Mouse (Mus musculus) neutrophil, adult 65 days (primary cell): ENCODE measurements around the gene N4bp3. TPM values are rescaled to one million over a fixed set of nuclear protein-coding genes. Genes with fewer than 3 reads are reported as not detected.

Experiments
- total RNA-seq: library from RNA; stranded (reverse); gene quantifications from 2 replicates; pipeline ENCODE4 v1.2.4, GENCODE M21; 2023

The N4bp3 gene
- 6.0 and 11.2 TPM in 2 replicates for total RNA-seq

DNA sequence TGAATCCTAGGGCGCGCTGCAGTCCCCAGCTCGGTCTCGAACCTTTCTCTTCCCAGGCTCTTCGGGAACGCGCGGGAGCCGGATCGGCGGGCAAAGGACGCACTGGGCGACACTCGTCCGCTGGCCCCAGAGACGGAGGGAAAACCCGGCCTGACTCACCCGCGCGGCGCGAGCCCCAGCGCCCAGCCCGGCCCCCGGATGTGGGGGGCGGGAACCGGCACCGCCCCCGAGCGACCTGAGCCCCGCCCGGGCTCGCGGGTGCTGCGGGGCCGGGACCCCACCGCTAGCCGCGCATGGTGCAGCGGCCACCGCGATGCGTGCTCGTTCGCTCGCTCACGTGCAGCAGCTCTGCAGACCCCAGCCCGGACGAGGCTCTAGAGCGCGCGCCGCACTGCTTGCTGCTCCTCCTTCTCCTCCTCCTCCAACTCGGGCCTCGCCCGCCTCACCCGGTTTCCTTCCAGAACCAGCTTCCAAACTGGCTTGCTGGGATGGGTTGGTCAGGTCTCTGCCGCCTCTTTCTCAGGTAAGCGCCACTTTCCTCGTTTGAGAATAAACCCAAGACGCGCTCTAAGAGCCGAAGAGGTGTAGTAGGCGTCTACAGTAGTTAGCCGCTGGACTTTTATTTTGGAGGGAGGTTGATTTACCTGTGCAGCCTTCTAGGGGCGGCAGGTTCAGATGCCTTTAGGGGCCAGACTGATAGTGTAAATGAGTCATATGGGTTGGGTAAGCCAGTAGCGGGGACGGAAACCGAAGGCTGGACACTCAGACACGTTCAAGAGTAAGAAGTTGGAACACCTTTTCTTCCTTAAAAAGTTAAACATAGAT, at the start of gene N4bp3, which contains the start of gene D930048N14Rik:
N4bp3 (minus strand) TSS at position 152 of the 825 bp plus-strand sequence.
D930048N14Rik (plus strand) TSS at position 264 of the 825 bp plus-strand sequence.

DNA sequence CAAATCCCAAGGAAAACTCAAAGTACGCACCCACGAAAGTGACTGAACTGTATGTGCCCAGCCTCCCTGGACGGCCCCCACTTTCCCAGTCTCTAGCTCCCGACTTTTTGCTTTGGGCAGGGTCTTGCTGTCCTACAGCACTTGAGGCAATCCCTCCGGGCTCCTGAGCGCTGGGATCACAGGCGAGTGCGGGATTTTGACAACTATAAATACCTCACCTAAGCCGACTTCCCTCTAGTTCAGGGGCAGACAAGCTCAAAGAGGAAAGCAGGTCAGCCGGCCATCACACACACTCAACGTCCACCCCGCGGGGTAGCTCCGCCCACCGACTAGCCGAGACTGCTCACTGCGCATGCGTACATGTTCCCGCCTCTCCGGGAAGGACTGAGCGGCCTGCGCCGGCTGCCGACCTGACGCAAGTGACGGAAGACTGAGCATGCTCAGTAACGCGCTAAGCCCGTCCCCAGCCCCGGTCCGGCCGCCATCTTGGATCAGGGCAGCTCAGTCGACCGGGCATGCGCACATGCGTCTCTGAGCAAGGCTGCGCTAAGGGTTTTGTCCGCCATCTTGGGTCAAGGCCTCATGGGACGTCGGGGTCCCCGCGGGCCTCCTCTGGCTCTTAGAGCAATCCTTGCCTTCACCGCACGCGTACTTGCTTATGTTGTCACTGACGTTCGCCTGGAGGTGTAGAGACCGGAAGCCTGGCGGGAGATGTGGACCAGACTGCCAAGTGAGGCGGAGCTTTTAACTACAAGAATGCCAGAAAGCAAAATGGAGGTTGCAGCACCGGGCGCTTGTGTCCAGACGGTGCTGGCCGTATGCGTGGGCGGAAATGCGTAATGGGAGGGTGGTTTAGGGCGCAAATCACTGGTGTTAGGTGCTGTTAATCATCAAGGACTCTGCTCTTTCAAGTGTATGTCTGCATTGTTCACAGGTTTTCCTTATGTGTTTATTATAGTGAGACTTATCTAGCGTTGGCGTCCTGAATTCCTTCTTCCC, 38.0 kb upstream of the N4bp3 start, which contains the start of gene 0610009B22Rik:
0610009B22Rik (minus strand) TSS at position 545 of the 999 bp plus-strand sequence.

DNA sequence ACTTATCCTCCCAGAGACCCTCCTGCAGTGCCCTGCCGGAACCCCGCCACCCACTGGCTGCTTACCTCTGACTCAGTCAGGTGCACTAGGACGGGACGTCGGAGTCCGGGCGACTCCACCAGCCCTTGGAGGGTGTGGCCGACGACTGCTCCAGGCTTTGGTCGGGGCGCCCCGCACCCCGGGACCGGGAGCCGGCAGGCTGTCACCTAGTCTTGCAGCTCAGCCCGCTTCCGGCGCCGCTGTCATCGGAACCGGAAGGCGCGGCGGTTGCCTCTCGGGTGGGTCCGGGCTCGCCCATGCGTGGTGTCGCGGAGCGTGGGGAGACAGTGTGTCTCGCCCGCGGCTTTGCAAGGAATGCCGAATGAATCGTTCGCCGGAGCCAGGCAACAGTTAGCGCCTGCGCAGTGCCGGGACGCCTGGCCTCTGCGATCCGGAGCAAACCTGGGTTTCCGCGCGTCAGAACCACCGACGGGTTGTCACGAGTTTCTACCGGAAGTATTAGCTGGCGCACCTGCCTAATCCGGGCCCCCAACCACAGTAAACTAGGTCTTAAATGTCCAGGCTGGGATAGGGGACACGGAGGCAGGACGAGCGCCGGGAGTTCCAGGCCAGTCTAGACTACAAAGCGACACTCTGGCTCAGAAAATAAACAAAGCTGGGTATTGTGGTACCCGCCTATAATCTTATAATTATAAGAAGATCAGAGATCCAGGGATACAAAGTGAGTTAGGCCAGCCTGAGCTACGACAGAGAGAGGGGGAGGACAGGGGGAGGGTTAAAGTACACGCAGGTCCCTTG, 14.9 kb downstream of the N4bp3 start, which contains the start of gene Rmnd5b:
Rmnd5b (minus strand) TSS at position 372 of the 798 bp plus-strand sequence.

DNA sequence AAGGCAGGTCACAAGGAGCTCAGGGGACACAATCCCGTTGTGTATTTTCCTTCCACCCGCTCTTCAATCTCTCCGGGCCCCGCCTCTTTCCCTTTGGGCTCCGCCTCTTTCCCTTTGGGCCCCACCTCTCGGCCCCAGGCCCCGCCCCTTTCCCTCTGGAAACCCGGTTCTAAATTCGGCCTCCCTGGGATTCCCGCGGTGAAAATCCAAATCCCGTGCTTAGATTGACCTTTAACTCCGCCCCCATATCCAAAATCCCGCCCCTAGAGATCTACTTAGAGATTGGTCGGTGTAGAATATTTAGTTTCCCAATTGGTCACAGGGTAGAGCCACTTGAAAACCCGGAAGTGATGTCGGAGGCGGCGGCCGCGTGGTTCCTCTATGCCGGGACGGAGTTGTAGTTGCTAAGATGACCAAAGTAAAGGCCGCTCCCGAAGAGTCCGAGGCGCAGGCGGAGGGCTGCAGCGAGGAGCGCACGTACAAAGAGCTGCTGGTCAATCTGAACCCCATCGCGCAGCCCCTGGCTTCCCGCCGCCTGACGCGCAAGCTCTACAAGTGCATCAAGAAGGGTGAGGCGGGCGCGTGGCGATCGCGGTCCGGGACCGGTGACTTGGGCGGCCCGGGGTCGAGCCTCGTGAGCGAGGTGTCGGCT, 31.1 kb downstream of the N4bp3 start, which contains the start of gene Nhp2:
Nhp2 (plus strand) TSS at position 327 of the 652 bp plus-strand sequence.

DNA sequence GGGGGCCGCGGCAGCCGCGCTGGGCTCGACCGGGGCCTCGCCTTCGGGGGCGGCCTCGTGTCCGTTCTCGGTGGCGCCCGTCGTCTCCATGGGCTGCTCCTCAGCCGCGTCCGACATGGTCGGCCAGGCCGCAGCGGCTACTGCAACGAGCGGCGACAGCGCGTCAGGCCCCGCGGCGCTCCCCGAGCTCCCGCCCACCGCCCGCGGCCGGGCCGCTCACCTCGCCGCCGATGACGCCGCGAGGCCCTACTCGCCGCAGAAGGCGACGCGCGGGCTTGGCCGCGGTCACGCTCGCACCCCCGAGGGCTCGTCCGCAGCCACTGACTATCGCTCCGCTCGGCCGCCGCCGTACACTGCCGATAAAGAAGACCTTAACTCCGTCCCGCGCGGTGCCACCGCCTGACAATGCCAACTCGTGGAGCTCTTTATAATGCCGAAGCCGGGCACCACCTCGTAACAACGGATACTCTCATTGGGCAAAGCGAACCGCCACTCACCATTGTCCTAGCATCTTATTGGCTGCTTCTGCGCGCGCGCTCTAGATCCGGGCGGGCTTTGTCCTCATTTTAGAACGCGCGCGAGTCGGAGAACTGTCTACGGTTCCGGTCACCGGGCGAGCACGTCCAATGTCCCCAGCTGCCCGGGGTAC, 44.1 kb downstream of the N4bp3 start, which contains the start of gene Hnrnpab:
Hnrnpab (minus strand) TSS at position 401 of the 649 bp plus-strand sequence.

Other genes starting within 250 kb of the N4bp3 start
- gene Phykpl, start 66.1 kb downstream of the N4bp3 start, total RNA-seq = 5.9 and 6.2 TPM in 2 replicates
- gene Hnrnpab, start 44.0 kb downstream of the N4bp3 start, total RNA-seq = 132 and 142 TPM in 2 replicates
- gene Nhp2, start 31.1 kb downstream of the N4bp3 start, total RNA-seq = 28.5 and 34.4 TPM in 2 replicates
- 73.4 and 93.7 TPM in 2 replicates for gene Rmnd5b, start 14.9 kb downstream of the N4bp3 start, total RNA-seq
- 0.48 and 0.60 TPM in 2 replicates for gene D930048N14Rik, start 112 bp upstream of the N4bp3 start, total RNA-seq
- gene 0610009B22Rik, start 38.0 kb upstream of the N4bp3 start, total RNA-seq = 6.5 and 7.1 TPM in 2 replicates
- gene Sec24a, start 112.8 kb upstream of the N4bp3 start, total RNA-seq = 26.7 and 31.6 TPM in 2 replicates
- gene Sar1b, start 112.8 kb upstream of the N4bp3 start, total RNA-seq = 18.8 and 25.3 TPM in 2 replicates
- gene Jade2, start 206.8 kb upstream of the N4bp3 start, total RNA-seq = 8.4 and 9.4 TPM in 2 replicates